Mouse (Mus musculus) embryo, embryonic 10.5 days (tissue): Measurements from ENCODE around the gene Tial1.
A peak's percentile ranks its signal among the peaks of the same experiment; 100 is the strongest.

ENCODE experiments used
- DNase-seq: peaks from one replicate; pipeline ENCODE4 v3.0.0-alpha.2; 2015; ENCODE audit warnings: low spot score

The Tial1 gene

DNA sequence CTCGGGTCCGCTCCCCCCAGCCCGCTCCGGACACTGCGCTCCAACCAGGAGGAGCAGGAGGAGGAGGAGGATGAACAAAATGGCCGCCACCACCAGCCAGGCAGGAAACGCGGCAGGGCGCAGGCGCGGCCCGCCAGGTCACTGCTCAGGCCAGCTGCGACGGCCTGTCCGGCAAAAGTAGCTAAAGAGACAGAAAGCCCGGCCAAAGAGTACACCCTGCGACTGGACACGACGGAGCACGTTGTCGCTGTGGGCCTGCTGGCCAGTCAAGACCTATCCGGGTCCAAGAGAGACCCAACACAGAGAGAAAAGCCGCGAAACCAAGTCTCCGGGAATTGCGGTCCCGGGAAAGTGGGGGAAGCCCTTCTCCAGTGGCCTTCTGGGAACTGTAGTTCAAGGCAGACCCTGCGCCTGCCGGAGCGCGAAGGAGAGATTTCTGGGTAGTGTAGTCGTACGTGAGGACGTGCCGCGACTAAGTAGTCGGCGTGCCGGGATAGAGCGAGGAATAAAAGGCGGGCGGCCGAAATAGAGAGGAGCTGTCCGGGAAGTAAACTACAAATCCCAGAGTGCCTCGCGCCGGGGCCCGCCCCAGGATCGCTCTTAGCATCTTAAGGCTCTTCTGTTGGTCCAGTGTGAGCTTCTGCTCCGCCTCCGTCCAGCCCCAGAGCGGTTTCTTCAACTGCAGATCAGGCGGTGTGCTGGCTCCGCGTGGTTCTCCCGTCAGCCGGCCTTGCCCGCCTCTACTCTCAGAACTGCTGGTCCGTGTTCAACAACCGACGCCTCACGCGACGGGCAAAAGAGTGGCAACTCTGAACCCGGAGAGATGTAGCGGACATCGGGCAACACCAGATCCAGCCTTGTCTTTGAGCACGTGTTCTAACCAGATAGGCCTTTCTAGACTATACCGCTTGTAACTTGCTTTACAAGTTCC is at the start of gene Tial1:
Gene Tial1, minus strand, starts transcription at position 433 of the 931 bp plus-strand sequence.
- peak; percentile 98 for DNase-seq

- DNase-seq: no peak
Measured at GRCm38 (mm10) chr7:128504091-128504490, 42.6 kb upstream of the Tial1 start.

- no peak for DNase-seq
Measured at GRCm38 (mm10) chr7:128499801-128500200, 38.3 kb upstream of the Tial1 start.

GRCm38 (mm10) chr7:128494546-128494945 is 33.0 kb upstream of the Tial1 start:
- no peak for DNase-seq

DNA sequence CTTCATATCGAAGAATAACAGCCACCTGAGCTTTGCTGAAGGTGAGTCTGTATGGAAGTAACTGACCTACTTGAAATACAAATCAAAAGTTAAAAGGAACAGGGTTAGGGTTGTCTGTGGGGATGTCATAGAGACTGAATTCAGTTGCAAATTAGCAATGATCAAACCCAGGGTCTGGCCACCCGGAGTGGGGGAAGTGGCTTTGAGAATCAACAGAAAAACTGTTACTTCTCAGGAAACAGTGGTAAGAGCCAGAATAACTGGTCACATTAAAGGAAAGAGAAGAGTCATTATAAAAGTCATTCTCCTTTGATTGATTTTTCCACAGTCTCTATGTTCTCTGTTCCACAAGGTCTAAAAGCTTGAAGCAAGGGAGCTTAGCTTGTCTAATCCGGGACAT is 27.5 kb upstream of the Tial1 start:
- no peak for DNase-seq

GRCm38 (mm10) chr7:128474322-128474721 is 12.8 kb upstream of the Tial1 start:
- peak; percentile 86 for DNase-seq

DNA sequence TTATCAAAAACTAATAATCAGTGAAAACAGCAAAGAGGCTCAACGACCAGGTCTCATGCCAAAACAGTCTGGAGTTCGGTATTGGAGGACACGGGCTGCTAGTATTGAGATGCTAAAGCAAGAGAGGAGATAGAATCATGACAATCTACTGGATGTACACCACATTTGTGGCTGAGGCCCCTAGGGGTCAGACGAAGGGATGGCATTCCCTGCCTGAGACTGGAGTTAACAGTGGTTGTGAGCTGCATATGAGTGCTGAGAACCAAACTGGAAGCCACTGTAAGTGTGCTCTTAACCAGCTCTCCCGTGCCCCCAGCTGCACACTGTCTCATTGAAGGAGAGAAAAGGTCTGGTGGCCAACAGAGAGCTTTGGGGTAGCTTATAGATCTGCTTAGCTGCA is 889 bp upstream of the Tial1 start:
- DNase-seq: peak; percentile 55

DNA sequence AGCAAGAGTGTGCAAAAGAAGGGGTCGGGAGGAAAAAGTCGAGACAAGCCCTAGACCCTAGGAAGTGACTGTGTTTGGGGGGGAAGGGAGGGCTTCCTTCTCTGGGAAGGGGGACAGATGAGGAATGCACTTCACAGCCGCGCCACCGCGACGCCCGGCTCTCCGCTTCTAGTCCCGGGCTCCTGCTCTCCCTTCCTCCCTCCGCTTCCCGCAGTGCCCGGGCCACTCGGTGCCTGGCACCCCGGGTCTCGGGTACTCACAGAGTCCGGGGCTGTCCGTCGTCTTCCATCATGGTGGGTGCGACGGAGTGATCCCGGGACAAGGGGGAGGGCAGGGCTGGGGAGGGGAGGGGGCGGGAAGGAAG is 670 bp downstream of the Tial1 start:
- DNase-seq: peak; percentile 58

GRCm38 (mm10) chr7:128460131-128460864 is 1.2 kb downstream of the Tial1 start:
- peak; percentile 62 for DNase-seq

DNA sequence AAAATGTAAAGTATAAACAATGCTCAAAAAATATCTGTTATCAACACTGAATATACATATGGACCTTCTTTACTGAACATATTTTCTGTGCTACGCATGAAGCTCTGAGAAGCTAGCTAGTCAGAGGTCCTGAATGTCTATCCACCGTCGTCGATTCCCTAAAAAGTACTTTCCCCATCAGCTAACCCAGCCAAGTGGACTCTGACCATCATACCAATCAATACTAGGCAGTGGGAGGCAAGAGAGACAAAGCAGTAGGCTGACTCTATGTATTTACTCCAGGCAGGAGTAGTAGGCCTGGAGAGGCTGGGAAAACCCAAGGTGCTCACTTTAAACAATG is 1.8 kb downstream of the Tial1 start:
- DNase-seq: peak; percentile 37

DNA sequence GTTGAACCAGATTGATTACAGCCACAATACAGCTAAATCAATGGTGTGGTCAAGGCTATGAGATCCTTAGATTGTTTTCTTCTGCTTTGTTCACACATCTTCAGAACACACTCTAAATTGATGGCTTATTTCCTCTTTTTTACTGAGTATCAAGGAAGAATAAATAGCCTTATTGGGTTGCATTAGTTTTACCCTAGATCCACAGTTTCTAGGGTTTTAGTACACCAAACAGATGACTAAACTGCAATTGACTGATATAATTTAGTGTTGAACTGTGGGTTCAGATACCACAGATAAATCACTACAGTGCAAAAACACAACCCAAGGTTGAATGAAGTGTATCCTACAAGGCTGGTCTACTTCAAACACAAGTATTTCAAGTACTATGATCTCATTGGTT is 3.5 kb downstream of the Tial1 start:
- DNase-seq: no peak

GRCm38 (mm10) chr7:128452731-128453130 is 8.8 kb downstream of the Tial1 start:
- no peak for DNase-seq

DNA sequence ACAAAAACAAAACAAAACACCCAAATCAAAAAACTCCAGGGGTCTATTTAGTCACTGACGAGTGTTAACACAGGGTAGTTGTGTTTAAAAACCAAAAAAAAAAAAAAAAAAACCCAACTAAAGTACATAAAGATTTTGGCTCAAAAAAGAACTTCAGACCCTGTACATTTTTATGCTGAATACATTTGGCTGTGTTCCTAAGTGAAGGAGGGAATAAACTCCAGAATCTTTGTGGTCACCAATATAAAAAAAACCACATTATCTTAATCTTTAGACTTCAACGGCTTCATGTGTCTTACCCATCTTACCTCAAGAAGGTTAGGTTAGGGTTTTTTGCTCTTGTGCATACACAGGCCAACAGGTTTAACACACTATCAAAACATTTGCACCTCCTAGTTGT is 20.9 kb downstream of the Tial1 start:
- no peak for DNase-seq

- DNase-seq: no peak
Measured at GRCm38 (mm10) chr7:128439251-128439650, 22.3 kb downstream of the Tial1 start.

- no peak for DNase-seq
Measured at GRCm38 (mm10) chr7:128438131-128438530, 23.4 kb downstream of the Tial1 start.

- DNase-seq: no peak
Measured at GRCm38 (mm10) chr7:128433213-128433612, 28.3 kb downstream of the Tial1 start.

DNA sequence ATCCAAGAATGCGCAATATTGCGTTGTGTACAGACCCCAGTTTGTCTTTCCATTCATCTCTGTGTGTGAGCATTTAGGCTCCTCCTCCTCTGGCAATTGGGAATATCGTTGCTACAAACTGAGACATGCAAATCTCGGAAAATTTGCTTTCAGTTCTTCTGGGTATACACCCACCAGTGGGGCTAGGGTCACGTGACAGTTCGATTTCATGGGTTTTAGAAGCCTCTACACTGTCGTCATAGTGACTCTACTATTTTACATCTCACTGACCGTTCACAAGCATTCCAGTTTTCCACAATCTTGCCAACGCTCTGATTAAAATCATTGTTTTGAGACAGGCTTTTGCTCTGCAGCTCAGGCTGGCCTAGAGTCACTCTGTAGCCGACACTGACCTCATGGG is 28.9 kb downstream of the Tial1 start:
- no peak for DNase-seq

- DNase-seq: no peak
Measured at GRCm38 (mm10) chr7:128422491-128422890, 39.0 kb downstream of the Tial1 start.

DNA sequence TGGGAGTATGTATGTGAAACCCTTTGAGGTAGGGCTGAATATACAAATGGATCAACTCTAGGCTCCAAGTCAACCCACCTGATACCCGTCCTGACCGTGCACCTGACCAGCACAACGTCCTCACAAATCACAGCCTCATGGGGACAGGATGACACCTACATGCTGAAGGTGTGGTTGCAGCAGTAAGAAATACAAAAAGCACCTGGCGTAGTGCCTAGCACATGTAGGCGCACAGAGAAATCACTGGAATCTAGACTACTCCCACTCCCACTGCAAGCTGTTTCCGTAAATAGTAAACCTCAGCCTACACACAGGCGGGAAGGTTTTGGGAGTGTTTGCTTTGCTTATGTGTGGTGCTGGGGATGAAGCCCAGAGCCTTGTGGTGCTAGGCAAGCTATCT is 39.8 kb downstream of the Tial1 start:
- no peak for DNase-seq

DNA sequence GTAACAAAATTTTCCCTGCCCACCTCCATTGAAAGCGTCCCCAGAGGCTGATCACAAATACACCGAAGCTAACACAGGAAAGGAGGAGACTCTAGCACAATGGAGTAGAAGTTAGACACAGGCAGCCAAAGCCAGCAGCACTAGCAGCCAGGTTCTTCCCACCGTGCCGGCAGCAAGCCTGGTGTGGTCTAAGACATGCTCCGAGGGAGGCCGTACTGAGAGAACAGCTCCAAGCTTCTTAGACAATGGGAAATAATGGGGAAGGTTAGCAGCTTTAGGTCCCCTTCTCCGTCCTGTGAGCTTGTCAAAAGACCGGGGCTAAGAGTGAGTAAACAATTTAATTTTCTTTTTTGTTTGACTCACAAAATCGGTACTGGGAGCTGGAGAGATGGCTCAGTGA is 41.8 kb downstream of the Tial1 start:
- no peak for DNase-seq

- peak; percentile 69 for DNase-seq
Measured at GRCm38 (mm10) chr7:128417930-128418779, 43.4 kb downstream of the Tial1 start, which contains the start of gene Rgs10. Gene Rgs10, minus strand, starts transcription at chr7:128418758.

- no peak for DNase-seq
Measured at GRCm38 (mm10) chr7:128417226-128417929, 44.1 kb downstream of the Tial1 start.
